Mouse (Mus musculus) cerebellum, adult 2 months (tissue): Measurements from ENCODE around the gene Uqcr10. TPM values are rescaled to one million over a fixed set of nuclear protein-coding genes. Genes with fewer than 3 reads are reported as not detected.
A peak's percentile ranks its signal among the peaks of the same experiment; 100 is the strongest.

Experiments used
- DNase-seq, 2 experiments: peaks; one replicate each; pipeline ENCODE4 v3.0.0; 2021
- H3K27ac ChIP-seq: fragments of 200-500 bp; 2 replicates; pipeline ENCODE4 v1.5.1; 2012; ENCODE audit warnings: low read length, control low read depth, inconsistent platforms; ENCODE audit not compliant: insufficient read depth
- H3K27me3 ChIP-seq: fragments of 200-500 bp; 2 replicates; pipeline ENCODE4 v1.6.1; 2012; ENCODE audit warnings: inconsistent platforms, mild to moderate bottlenecking, low read length, moderate library complexity; ENCODE audit not compliant: control insufficient read depth, insufficient read depth
- H3K4me1 ChIP-seq: fragments of 200-500 bp; 2 replicates; pipeline ENCODE4 v1.6.1; 2011; ENCODE audit warnings: low read length; ENCODE audit not compliant: control insufficient read depth, insufficient read depth
- H3K4me3 ChIP-seq: fragments of 200-500 bp; replicated peaks from 2 replicates; pipeline ENCODE3; 2011; ENCODE audit warnings: mild to moderate bottlenecking, low read depth, low read length, control low read depth; ENCODE audit not compliant: insufficient read depth
- CTCF ChIP-seq: fragments of 200-500 bp; IDR thresholded peaks from 2 replicates; pipeline ENCODE4 v1.5.1; 2011; ENCODE audit warnings: low read depth, mild to moderate bottlenecking, control low read depth, low read length, moderate library complexity, borderline replicate concordance; ENCODE audit not compliant: insufficient read depth
- POLR2A ChIP-seq: fragments of 200-500 bp; IDR thresholded peaks from 2 replicates; pipeline ENCODE4 v1.6.1; 2011; ENCODE audit warnings: low read length, control low read depth, borderline replicate concordance; ENCODE audit not compliant: insufficient read depth
- WGBS: fragments of 180-500 bp; shearing (Covaris S2); methylation state at CpG from one replicate; pipeline ENCODE4 v1.1.7; 2018; 5-methylcytosine and 5-hydroxymethylcytosine counted together
- polyA plus RNA-seq: library from polyadenylated mRNA; depleted of rRNA; stranded (reverse); fragments of >200 nt; gene quantifications from 2 replicates; pipeline ENCODE4 v1.2.3, GENCODE M21; 2012

Uqcr10 gene
- polyA plus RNA-seq, 1 experiment = 1,338 TPM

GRCm38 (mm10) chr11:4740785-4741184 lies 36.6 kb upstream of the Uqcr10 start:
- H3K4me3 ChIP-seq = no peak overlapping the region
- no peak overlapping the region for H3K27ac ChIP-seq
- peaks cover 16% of the 10 kb centered on the region for H3K4me1 ChIP-seq
- H3K27me3 ChIP-seq = peaks cover 4% of the 10 kb centered on the region; the same call in 1 of the 2 replicates
- TF ChIP-seq POLR2A (no peak), CTCF (no peak)
- WGBS = 60% methylated on average over 5 of the region's 5 CpGs
- no peak for DNase-seq

GRCm38 (mm10) chr11:4738719-4739118 lies 34.6 kb upstream of the Uqcr10 start:
- no peak for TF ChIP-seq CTCF
- TF ChIP-seq POLR2A = no peak
- H3K4me3 ChIP-seq = no peak overlapping the region
- no peaks in the 10 kb centered on the region; the same call in 1 of the 2 replicates for H3K27me3 ChIP-seq
- DNase-seq = no peak
- WGBS = 94% methylated on average over 16 of the region's 16 CpGs
- H3K4me1 ChIP-seq = peaks cover 16% of the 10 kb centered on the region
- H3K27ac ChIP-seq = no peak overlapping the region

GRCm38 (mm10) chr11:4737682-4738081 lies 33.5 kb upstream of the Uqcr10 start:
- Histone ChIP-seq H3K4me3 (no peak overlapping the region), H3K27me3 (no peaks in the 10 kb centered on the region), H3K4me1 (peaks cover 16% of the 10 kb centered on the region), H3K27ac (no peak overlapping the region)
- 8% methylated on average over 10 of the region's 10 CpGs for WGBS
- TF ChIP-seq POLR2A (no peak), CTCF (no peak)
- peak; percentile 68 to 82 for DNase-seq

GRCm38 (mm10) chr11:4736355-4736754 lies 32.2 kb upstream of the Uqcr10 start:
- no peak for DNase-seq
- H3K27me3 ChIP-seq = no peaks in the 10 kb centered on the region
- H3K4me3 ChIP-seq = no peak overlapping the region
- TF ChIP-seq POLR2A (no peak), CTCF (no peak)
- H3K27ac ChIP-seq = no peak overlapping the region
- 85% methylated on average over 6 of the region's 6 CpGs for WGBS
- peaks cover 26% of the 10 kb centered on the region for H3K4me1 ChIP-seq

GRCm38 (mm10) chr11:4734179-4734578 lies 30.0 kb upstream of the Uqcr10 start:
- TF ChIP-seq CTCF (no peak), POLR2A (no peak)
- no peak overlapping the region for H3K27ac ChIP-seq
- no peak for DNase-seq
- H3K4me1 ChIP-seq = peaks cover 31% of the 10 kb centered on the region
- H3K4me3 ChIP-seq = no peak overlapping the region
- WGBS = 71% methylated on average over 12 of the region's 12 CpGs
- no peaks in the 10 kb centered on the region for H3K27me3 ChIP-seq

- TF ChIP-seq CTCF (no peak), POLR2A (no peak)
- WGBS = 12% methylated on average over 7 of the region's 7 CpGs
- peaks cover 21% of the 10 kb centered on the region for H3K4me1 ChIP-seq
- DNase-seq = peak; percentile 56 to 73
- no peaks in the 10 kb centered on the region for H3K27me3 ChIP-seq
- H3K4me3 ChIP-seq = no peak overlapping the region
- no peak overlapping the region for H3K27ac ChIP-seq
These were observed 27.6 kb upstream of the Uqcr10 start for GRCm38 (mm10) chr11:4731781-4732180.

GRCm38 (mm10) chr11:4730913-4731312 lies 26.8 kb upstream of the Uqcr10 start:
- Histone ChIP-seq H3K4me3 (no peak overlapping the region), H3K27me3 (no peaks in the 10 kb centered on the region), H3K27ac (no peak overlapping the region), H3K4me1 (peaks cover 15% of the 10 kb centered on the region)
- TF ChIP-seq POLR2A = no peak
- TF ChIP-seq CTCF = no peak
- no peak for DNase-seq
- 85% methylated on average over 5 of the region's 5 CpGs for WGBS

- 90% methylated on average over 6 of the region's 6 CpGs for WGBS
- TF ChIP-seq POLR2A = no peak
- TF ChIP-seq CTCF = no peak
- no peak for DNase-seq
These were observed 26.0 kb upstream of the Uqcr10 start for GRCm38 (mm10) chr11:4730096-4730495.

More at GRCm38 (mm10) chr11:4730096-4730495, 26.0 kb upstream of the Uqcr10 start:
- Histone ChIP-seq H3K27me3 (no peaks in the 10 kb centered on the region), H3K27ac (no peak overlapping the region), H3K4me1 (peaks cover 15% of the 10 kb centered on the region), H3K4me3 (no peak overlapping the region)
